Mouse (Mus musculus): ENCODE data around the gene Tbx1.

Tbx1 gene

GRCm38 (mm10) chr16:18588738-18589055 is 1.8 kb downstream of the Tbx1 start:
- in situ Hi-C loops (cut with MboI, MseI), result no loop called here

GRCm38 (mm10) chr16:18587847-18588737 is 2.4 kb downstream of the Tbx1 start:
- in situ Hi-C loops (cut with MboI, MseI), result no loop called here

GRCm38 (mm10) chr16:18586906-18587546 is 3.4 kb downstream of the Tbx1 start:
- in situ Hi-C loops (cut with MboI, MseI), result no loop called here

- in situ Hi-C loops (cut with MboI, MseI), result no loop called here
These were observed 4.2 kb downstream of the Tbx1 start for GRCm38 (mm10) chr16:18586076-18586905.

- in situ Hi-C loops (cut with MboI, MseI), result no loop called here
These were observed 4.8 kb downstream of the Tbx1 start for GRCm38 (mm10) chr16:18585676-18586075.

- in situ Hi-C loops (cut with MboI, MseI), result no loop called here
These were observed 5.5 kb downstream of the Tbx1 start for GRCm38 (mm10) chr16:18584901-18585510.

GRCm38 (mm10) chr16:18583673-18584357 is 6.7 kb downstream of the Tbx1 start:
- in situ Hi-C loops (cut with MboI, MseI), result no loop called here

GRCm38 (mm10) chr16:18583169-18583568 is 7.3 kb downstream of the Tbx1 start:
- in situ Hi-C loops (cut with MboI, MseI), result no loop called here

GRCm38 (mm10) chr16:18582426-18583148 is 7.9 kb downstream of the Tbx1 start:
- in situ Hi-C loops (cut with MboI, MseI), result no loop called here

GRCm38 (mm10) chr16:18581623-18582205 is 8.8 kb downstream of the Tbx1 start:
- in situ Hi-C loops (cut with MboI, MseI), result no loop called here

- in situ Hi-C loops (cut with MboI, MseI), result no loop called here
These were observed 9.3 kb downstream of the Tbx1 start for GRCm38 (mm10) chr16:18581050-18581622.

- in situ Hi-C loops (cut with MboI, MseI), result no loop called here
These were observed 10.1 kb downstream of the Tbx1 start for GRCm38 (mm10) chr16:18580389-18580788.

- in situ Hi-C loops (cut with MboI, MseI), result no loop called here
These were observed 12.8 kb downstream of the Tbx1 start for GRCm38 (mm10) chr16:18577599-18578160.

GRCm38 (mm10) chr16:18577071-18577470 is 13.4 kb downstream of the Tbx1 start:
- in situ Hi-C loops (cut with MboI, MseI), result no loop called here

- in situ Hi-C loops (cut with MboI, MseI), result no loop called here
These were observed 16.3 kb downstream of the Tbx1 start for GRCm38 (mm10) chr16:18574196-18574595.

- in situ Hi-C loops (cut with MboI, MseI), result no loop called here
These were observed 21.9 kb downstream of the Tbx1 start for GRCm38 (mm10) chr16:18568599-18568998.

- in situ Hi-C loops (cut with MboI, MseI), result no loop called here
These were observed 26.0 kb downstream of the Tbx1 start for GRCm38 (mm10) chr16:18564472-18564871.

- in situ Hi-C loops (cut with MboI, MseI), result no loop called here
These were observed 34.0 kb downstream of the Tbx1 start for GRCm38 (mm10) chr16:18556461-18556860.

GRCm38 (mm10) chr16:18555235-18555935 is 35.1 kb downstream of the Tbx1 start:
- in situ Hi-C loops (cut with MboI, MseI), result no loop called here

Measured in regulatory T cell (primary cell).